Mouse (Mus musculus): ENCODE measurements around the gene Fmo2. TPM values are rescaled to one million over a fixed set of nuclear protein-coding genes. Genes with fewer than 3 reads are reported as not detected.

Fmo2 gene
- polyA plus RNA-seq, 1 experiment, result not detected

- TF ChIP-seq MYOG (IDR thresholded peaks at IDR 0.05; ENCODE audit: control insufficient read depth, extremely low read depth, insufficient read length), result no peak
Measured at GRCm38 (mm10) chr1:162870978-162871377, 27.5 kb downstream of the Fmo2 start.

DNA sequence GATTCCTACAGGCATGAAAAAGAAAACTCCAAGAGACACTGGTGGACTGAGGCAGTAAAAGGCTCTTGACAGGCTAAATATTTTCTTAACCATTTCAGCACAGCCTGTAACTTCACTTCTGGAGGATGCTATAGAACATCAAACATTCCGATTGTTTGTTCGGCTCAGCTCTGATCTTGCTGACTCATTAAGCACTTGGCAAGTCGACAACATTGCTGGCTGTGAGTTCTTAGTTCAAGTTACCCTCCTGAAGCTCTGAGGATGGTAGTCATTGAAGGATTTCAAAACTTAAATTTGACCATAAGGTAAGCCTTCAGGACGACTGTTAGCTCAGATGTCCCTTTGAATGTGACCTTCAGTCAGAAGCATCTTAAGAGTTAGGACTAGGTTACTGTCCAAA lies 31.1 kb downstream of the Fmo2 start:
- Histone ChIP-seq H3K79me3 (ENCODE audit: low read depth) (no peaks in the 10 kb centered on the region), H3K36me3 (ENCODE audit: control insufficient read depth, insufficient read depth) (no peaks in the 10 kb centered on the region), H3ac (ENCODE audit: control insufficient read depth, insufficient read length, low read depth) (no peak overlapping the region), H3K27me3 (ENCODE audit: control insufficient read depth, insufficient read depth, insufficient read length) (no peaks in the 10 kb centered on the region), H3K79me2 (ENCODE audit: control insufficient read depth, insufficient read depth) (no peaks in the 10 kb centered on the region), H3K4me3 (ENCODE audit: insufficient read depth, poor library complexity, severe bottlenecking) (no peak overlapping the region)
- no peak for TF ChIP-seq MYOG (IDR thresholded peaks at IDR 0.05; ENCODE audit: control insufficient read depth, extremely low read depth, insufficient read length)
- TF ChIP-seq FOSL1 (IDR thresholded peaks at IDR 0.05; ENCODE audit: insufficient read depth, low read length, poor library complexity, severe bottlenecking), result no peak
- TF ChIP-seq CTCF (IDR thresholded peaks at IDR 0.05; ENCODE audit: control insufficient read depth, insufficient read depth, insufficient read length), result no peak
- no peak for TF ChIP-seq MYOD1 (IDR thresholded peaks at IDR 0.05; ENCODE audit: control insufficient read depth, insufficient read length, low read depth)
- no peak for TF ChIP-seq USF1 (IDR thresholded peaks at IDR 0.05; ENCODE audit: low read depth)
- TF ChIP-seq CEBPB (IDR thresholded peaks at IDR 0.05; ENCODE audit: low read depth), result no peak
- no peak for TF ChIP-seq MAX (IDR thresholded peaks at IDR 0.05)

More at GRCm38 (mm10) chr1:162870978-162871377, 27.5 kb downstream of the Fmo2 start:
- no peaks in the 10 kb centered on the region for H3K79me2 ChIP-seq (ENCODE audit: control insufficient read depth, insufficient read depth)
- H3K27me3 ChIP-seq (ENCODE audit: control insufficient read depth, insufficient read depth, insufficient read length), result no peaks in the 10 kb centered on the region
- H3K36me3 ChIP-seq (ENCODE audit: control insufficient read depth, insufficient read depth), result no peaks in the 10 kb centered on the region
- H3K4me3 ChIP-seq (ENCODE audit: insufficient read depth, poor library complexity, severe bottlenecking), result no peak overlapping the region
- H3K79me3 ChIP-seq (ENCODE audit: low read depth), result no peaks in the 10 kb centered on the region
- no peak overlapping the region for H3ac ChIP-seq (ENCODE audit: control insufficient read depth, insufficient read length, low read depth)

DNA sequence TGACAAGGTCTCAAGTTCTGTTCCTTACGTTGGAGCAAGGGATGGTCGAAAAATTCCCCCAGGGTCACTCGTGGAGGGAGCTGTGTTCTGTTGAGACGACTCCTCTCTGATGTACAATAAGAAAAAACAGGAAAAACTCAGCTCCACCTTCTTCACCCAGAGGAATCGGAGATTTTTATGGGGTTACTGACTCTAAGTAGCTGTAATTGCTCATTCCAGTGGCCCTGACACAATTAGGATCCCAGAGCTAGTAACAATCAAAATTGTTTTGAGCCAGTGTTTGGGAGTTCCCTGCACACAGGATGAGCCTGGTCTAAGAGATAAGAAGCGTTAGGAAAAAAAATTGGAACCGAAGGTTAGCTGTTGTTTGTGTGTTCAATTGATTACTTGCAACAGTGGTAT lies 32.2 kb downstream of the Fmo2 start, which contains the start of gene Fmo1:
Gene Fmo1, minus strand, starts transcription at position 331 of the 402 bp plus-strand sequence.
- H3K27me3 ChIP-seq (ENCODE audit: control insufficient read depth, insufficient read depth, insufficient read length), result no peaks in the 10 kb centered on the region
- no peak for TF ChIP-seq USF1 (IDR thresholded peaks at IDR 0.05; ENCODE audit: low read depth)
- no peak for TF ChIP-seq FOSL1 (IDR thresholded peaks at IDR 0.05; ENCODE audit: insufficient read depth, low read length, poor library complexity, severe bottlenecking)
- TF ChIP-seq MYOD1 (IDR thresholded peaks at IDR 0.05; ENCODE audit: control insufficient read depth, insufficient read length, low read depth), result no peak
- no peak for TF ChIP-seq CTCF (IDR thresholded peaks at IDR 0.05; ENCODE audit: control insufficient read depth, insufficient read depth, insufficient read length)
- TF ChIP-seq CEBPB (IDR thresholded peaks at IDR 0.05; ENCODE audit: low read depth), result no peak
- TF ChIP-seq MYOG (IDR thresholded peaks at IDR 0.05; ENCODE audit: control insufficient read depth, extremely low read depth, insufficient read length), result no peak
- no peak for TF ChIP-seq MAX (IDR thresholded peaks at IDR 0.05)

GRCm38 (mm10) chr1:162865493-162865830 lies 33.1 kb downstream of the Fmo2 start:
- Histone ChIP-seq H3K79me2 (ENCODE audit: control insufficient read depth, insufficient read depth) (no peaks in the 10 kb centered on the region), H3K4me3 (ENCODE audit: insufficient read depth, poor library complexity, severe bottlenecking) (no peak overlapping the region), H3ac (ENCODE audit: control insufficient read depth, insufficient read length, low read depth) (no peak overlapping the region), H3K79me3 (ENCODE audit: low read depth) (no peaks in the 10 kb centered on the region), H3K36me3 (ENCODE audit: control insufficient read depth, insufficient read depth) (no peaks in the 10 kb centered on the region), H3K27me3 (ENCODE audit: control insufficient read depth, insufficient read depth, insufficient read length) (no peaks in the 10 kb centered on the region)
- TF ChIP-seq CTCF (IDR thresholded peaks at IDR 0.05; ENCODE audit: control insufficient read depth, insufficient read depth, insufficient read length) (no peak), MYOG (IDR thresholded peaks at IDR 0.05; ENCODE audit: control insufficient read depth, extremely low read depth, insufficient read length) (no peak), MAX (IDR thresholded peaks at IDR 0.05) (no peak), FOSL1 (IDR thresholded peaks at IDR 0.05; ENCODE audit: insufficient read depth, low read length, poor library complexity, severe bottlenecking) (no peak), CEBPB (IDR thresholded peaks at IDR 0.05; ENCODE audit: low read depth) (no peak), USF1 (IDR thresholded peaks at IDR 0.05; ENCODE audit: low read depth) (no peak), MYOD1 (IDR thresholded peaks at IDR 0.05; ENCODE audit: control insufficient read depth, insufficient read length, low read depth) (no peak)

More for the DNA sequence above, 32.2 kb downstream of the Fmo2 start, which contains the start of gene Fmo1:
- no peaks in the 10 kb centered on the region for H3K79me3 ChIP-seq (ENCODE audit: low read depth)
- H3K4me3 ChIP-seq (ENCODE audit: insufficient read depth, poor library complexity, severe bottlenecking), result no peak within 1 kb of the TSS
- no peaks in the 10 kb centered on the region for H3K79me2 ChIP-seq (ENCODE audit: control insufficient read depth, insufficient read depth)
- no peaks in the 10 kb centered on the region for H3K36me3 ChIP-seq (ENCODE audit: control insufficient read depth, insufficient read depth)
- no peak within 1 kb of the TSS for H3ac ChIP-seq (ENCODE audit: control insufficient read depth, insufficient read length, low read depth)

DNA sequence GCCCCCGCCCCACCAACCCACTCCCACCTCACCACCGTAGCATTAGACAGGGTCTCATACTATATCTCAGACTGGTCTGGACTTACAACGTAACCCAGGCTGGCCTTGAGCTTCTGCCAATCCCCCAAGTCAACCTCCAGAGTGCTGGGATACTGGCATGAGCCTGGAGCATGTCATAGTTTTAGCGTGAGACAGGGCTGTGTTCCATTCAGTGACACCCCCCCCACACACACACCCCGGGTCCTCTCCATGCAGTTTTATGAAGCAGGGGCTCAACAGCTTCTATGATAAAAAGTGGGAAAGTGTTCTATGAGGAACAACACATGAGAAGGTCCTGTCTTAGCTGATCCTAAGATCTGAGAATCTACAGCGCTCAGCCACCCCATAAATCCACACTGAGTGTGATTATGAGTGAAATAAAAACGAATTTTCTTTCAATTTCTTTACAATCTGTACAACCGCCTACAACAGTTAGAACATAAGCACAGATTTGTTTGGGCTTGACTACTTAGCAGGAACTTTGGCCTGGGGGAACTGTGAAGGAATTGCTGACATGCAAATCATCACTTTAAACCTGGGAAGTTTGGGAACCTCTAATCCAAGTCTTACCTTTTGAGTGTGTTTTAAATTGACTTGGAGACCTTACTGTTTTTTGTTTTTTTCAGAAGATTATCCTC lies 33.6 kb downstream of the Fmo2 start:
- no peak overlapping the region for H3ac ChIP-seq (ENCODE audit: control insufficient read depth, insufficient read length, low read depth)
- TF ChIP-seq MAX (IDR thresholded peaks at IDR 0.05) (no peak), CEBPB (IDR thresholded peaks at IDR 0.05; ENCODE audit: low read depth) (no peak), MYOG (IDR thresholded peaks at IDR 0.05; ENCODE audit: control insufficient read depth, extremely low read depth, insufficient read length) (no peak), MYOD1 (IDR thresholded peaks at IDR 0.05; ENCODE audit: control insufficient read depth, insufficient read length, low read depth) (no peak)
- H3K79me3 ChIP-seq (ENCODE audit: low read depth), result no peaks in the 10 kb centered on the region
- no peak overlapping the region for H3K4me3 ChIP-seq (ENCODE audit: insufficient read depth, poor library complexity, severe bottlenecking)
- no peaks in the 10 kb centered on the region for H3K27me3 ChIP-seq (ENCODE audit: control insufficient read depth, insufficient read depth, insufficient read length)
- no peaks in the 10 kb centered on the region for H3K36me3 ChIP-seq (ENCODE audit: control insufficient read depth, insufficient read depth)
- H3K79me2 ChIP-seq (ENCODE audit: control insufficient read depth, insufficient read depth), result no peaks in the 10 kb centered on the region

DNA sequence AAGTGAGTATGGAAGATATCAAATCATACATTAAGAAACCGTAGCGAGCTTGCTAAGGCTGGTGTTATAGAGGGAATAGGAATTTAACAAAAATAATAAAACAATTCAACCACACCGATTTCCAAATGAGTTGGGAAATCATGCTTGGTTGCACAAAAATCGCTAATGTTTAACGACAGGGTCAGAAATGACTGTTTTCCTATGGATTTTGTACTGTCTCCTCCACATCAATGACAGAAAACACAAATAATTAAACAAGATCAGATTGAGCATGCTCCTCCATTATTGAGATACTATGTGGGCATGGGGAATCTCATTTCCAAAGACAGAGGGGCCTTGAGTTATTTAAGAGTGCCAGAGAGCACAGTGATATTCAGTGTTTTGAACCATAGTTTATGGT lies 34.2 kb downstream of the Fmo2 start:
- Histone ChIP-seq H3K4me3 (ENCODE audit: insufficient read depth, poor library complexity, severe bottlenecking) (no peak overlapping the region), H3K79me3 (ENCODE audit: low read depth) (no peaks in the 10 kb centered on the region), H3K79me2 (ENCODE audit: control insufficient read depth, insufficient read depth) (no peaks in the 10 kb centered on the region), H3K27me3 (ENCODE audit: control insufficient read depth, insufficient read depth, insufficient read length) (no peaks in the 10 kb centered on the region), H3ac (ENCODE audit: control insufficient read depth, insufficient read length, low read depth) (no peak overlapping the region), H3K36me3 (ENCODE audit: control insufficient read depth, insufficient read depth) (no peaks in the 10 kb centered on the region)
- TF ChIP-seq MYOD1 (IDR thresholded peaks at IDR 0.05; ENCODE audit: control insufficient read depth, insufficient read length, low read depth) (no peak), USF1 (IDR thresholded peaks at IDR 0.05; ENCODE audit: low read depth) (no peak), FOSL1 (IDR thresholded peaks at IDR 0.05; ENCODE audit: insufficient read depth, low read length, poor library complexity, severe bottlenecking) (no peak), CTCF (IDR thresholded peaks at IDR 0.05; ENCODE audit: control insufficient read depth, insufficient read depth, insufficient read length) (no peak), CEBPB (IDR thresholded peaks at IDR 0.05; ENCODE audit: low read depth) (no peak), MAX (IDR thresholded peaks at IDR 0.05) (no peak), MYOG (IDR thresholded peaks at IDR 0.05; ENCODE audit: control insufficient read depth, extremely low read depth, insufficient read length) (no peak)
